Mouse (Mus musculus): Measurements from ENCODE around the gene Map3k13. TPM values are rescaled to one million over a fixed set of nuclear protein-coding genes. Genes with fewer than 3 reads are reported as not detected.

Gene Map3k13
- polyA plus RNA-seq, 1 experiment, result 2.1 TPM

DNA sequence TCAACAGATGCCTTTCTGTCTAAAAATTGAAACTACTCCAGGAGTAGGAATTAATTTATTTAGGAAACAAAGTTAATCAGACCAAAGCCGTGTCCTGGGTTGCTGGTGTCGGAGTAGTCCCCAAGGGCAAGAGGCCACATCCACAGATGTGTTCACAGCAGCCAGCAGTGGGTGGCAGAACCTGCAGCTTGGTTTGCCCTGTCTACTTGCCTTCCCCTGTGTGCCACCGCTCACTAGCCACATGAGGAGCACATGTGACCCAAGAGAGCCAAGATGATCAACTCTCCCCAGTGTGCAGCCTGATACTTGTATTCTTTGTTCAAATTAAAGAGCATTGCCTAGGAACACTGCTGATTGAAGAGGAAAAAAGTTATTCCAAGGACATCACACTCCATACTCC, 54.3 kb downstream of the Map3k13 start:
- no peaks in the 10 kb centered on the region for H3K9me3 ChIP-seq (replicated peaks; ENCODE audit: control insufficient read depth, insufficient read depth, low read length, poor library complexity, severe bottlenecking)
- no peaks in the 10 kb centered on the region for H3K4me1 ChIP-seq (ENCODE audit: control insufficient read depth, insufficient read depth, low read length)
- TF ChIP-seq POLR2A (IDR thresholded peaks at IDR 0.05; ENCODE audit: insufficient read depth, low read length) (no peak), CTCF (IDR thresholded peaks at IDR 0.05; ENCODE audit: low read depth, low read length) (no peak), EP300 (IDR thresholded peaks at IDR 0.05; ENCODE audit: insufficient read depth, low read depth, low read length) (no peak)
- no peaks in the 10 kb centered on the region for H3K36me3 ChIP-seq (ENCODE audit: control insufficient read depth, insufficient read depth, low read length, poor library complexity, severe bottlenecking)
- H3K27ac ChIP-seq (ENCODE audit: insufficient read depth, low read length), result no peak overlapping the region
- H3K27me3 ChIP-seq (ENCODE audit: control insufficient read depth, insufficient read depth, low read length, poor library complexity, severe bottlenecking), result no peaks in the 10 kb centered on the region
- no peak overlapping the region for H3K9ac ChIP-seq (ENCODE audit: low read depth, poor library complexity, severe bottlenecking)
- H3K4me3 ChIP-seq (ENCODE audit: low read depth, low read length), result no peak overlapping the region

DNA sequence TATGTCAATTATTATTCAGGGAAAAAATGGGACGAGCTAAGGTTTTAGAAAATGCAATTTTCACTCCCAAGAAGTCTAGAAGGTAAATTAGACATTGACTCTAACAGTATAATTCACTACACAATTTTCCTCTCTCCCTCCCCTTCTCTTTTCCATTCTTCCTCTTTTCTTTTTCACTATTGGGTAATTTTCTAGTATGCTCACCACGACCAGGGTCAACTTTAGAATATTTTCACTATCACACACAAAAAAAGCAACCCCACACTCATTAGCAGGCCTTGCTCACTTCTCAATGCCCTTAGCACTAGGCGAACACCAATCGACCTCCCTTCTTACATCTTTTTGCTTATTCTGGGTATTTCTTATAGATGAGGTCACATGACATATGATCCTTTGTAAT, 54.7 kb downstream of the Map3k13 start:
- no peak overlapping the region for H3K4me3 ChIP-seq (ENCODE audit: low read depth, low read length)
- H3K27me3 ChIP-seq (ENCODE audit: control insufficient read depth, insufficient read depth, low read length, poor library complexity, severe bottlenecking), result no peaks in the 10 kb centered on the region
- H3K36me3 ChIP-seq (ENCODE audit: control insufficient read depth, insufficient read depth, low read length, poor library complexity, severe bottlenecking), result no peaks in the 10 kb centered on the region
- TF ChIP-seq CTCF (IDR thresholded peaks at IDR 0.05; ENCODE audit: low read depth, low read length), result no peak
- no peak for TF ChIP-seq EP300 (IDR thresholded peaks at IDR 0.05; ENCODE audit: insufficient read depth, low read depth, low read length)
- TF ChIP-seq POLR2A (IDR thresholded peaks at IDR 0.05; ENCODE audit: insufficient read depth, low read length), result no peak
- no peaks in the 10 kb centered on the region for H3K9me3 ChIP-seq (replicated peaks; ENCODE audit: control insufficient read depth, insufficient read depth, low read length, poor library complexity, severe bottlenecking)
- H3K27ac ChIP-seq (ENCODE audit: insufficient read depth, low read length), result no peak overlapping the region
- no peaks in the 10 kb centered on the region for H3K4me1 ChIP-seq (ENCODE audit: control insufficient read depth, insufficient read depth, low read length)
- no peak overlapping the region for H3K9ac ChIP-seq (ENCODE audit: low read depth, poor library complexity, severe bottlenecking)

DNA sequence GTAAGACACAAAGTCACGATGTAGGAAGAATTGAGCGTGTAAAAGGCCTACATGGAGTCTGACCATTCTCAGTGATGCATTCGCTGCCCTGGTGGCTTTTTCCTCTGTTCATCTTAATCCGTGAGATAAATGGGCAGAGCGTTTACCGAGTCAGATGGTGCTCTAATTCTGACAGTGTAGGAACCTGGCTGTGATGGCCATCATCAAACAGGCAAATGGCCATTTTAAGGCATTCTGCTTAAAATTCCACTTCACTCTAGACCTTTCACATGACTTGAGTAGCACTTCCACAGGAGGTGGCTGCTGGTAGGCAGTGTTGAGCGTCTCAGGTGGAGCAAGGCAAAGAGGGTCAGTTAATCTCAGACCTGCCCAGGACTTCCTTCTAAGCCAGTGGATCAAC, 58.2 kb downstream of the Map3k13 start:
- Histone ChIP-seq H3K27ac (ENCODE audit: insufficient read depth, low read length) (no peak overlapping the region), H3K9me3 (replicated peaks; ENCODE audit: control insufficient read depth, insufficient read depth, low read length, poor library complexity, severe bottlenecking) (no peaks in the 10 kb centered on the region), H3K9ac (ENCODE audit: low read depth, poor library complexity, severe bottlenecking) (no peak overlapping the region), H3K4me1 (ENCODE audit: control insufficient read depth, insufficient read depth, low read length) (no peaks in the 10 kb centered on the region), H3K4me3 (ENCODE audit: low read depth, low read length) (no peak overlapping the region), H3K36me3 (ENCODE audit: control insufficient read depth, insufficient read depth, low read length, poor library complexity, severe bottlenecking) (no peaks in the 10 kb centered on the region), H3K27me3 (ENCODE audit: control insufficient read depth, insufficient read depth, low read length, poor library complexity, severe bottlenecking) (no peaks in the 10 kb centered on the region)
- no peak for TF ChIP-seq EP300 (IDR thresholded peaks at IDR 0.05; ENCODE audit: insufficient read depth, low read depth, low read length)

DNA sequence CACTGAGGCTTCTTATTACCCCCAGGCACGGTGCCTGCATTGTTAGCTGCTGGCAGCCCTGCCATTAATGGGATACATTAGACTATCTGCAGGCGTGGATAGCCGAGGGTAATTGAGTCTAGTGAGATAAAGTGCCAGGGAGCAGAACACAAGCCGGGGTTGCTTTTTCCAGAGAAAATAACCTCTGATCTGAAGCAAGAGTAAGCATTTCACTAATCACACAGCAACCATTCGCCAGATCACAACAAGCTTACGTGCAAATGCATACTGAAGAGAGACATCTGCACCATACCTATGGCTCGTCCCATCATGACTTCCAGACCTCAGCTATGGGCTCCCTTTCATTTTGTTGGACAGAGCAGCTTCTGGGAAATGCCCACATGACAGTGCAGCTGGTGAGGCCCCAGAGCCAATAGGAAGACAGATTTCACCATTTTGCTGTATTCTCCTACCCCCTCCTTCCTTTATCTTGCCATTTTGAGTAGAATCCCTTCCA, 59.3 kb downstream of the Map3k13 start:
- Histone ChIP-seq H3K27ac (ENCODE audit: insufficient read depth, low read length) (no peak overlapping the region), H3K4me3 (ENCODE audit: low read depth, low read length) (no peak overlapping the region), H3K27me3 (ENCODE audit: control insufficient read depth, insufficient read depth, low read length, poor library complexity, severe bottlenecking) (no peaks in the 10 kb centered on the region), H3K4me1 (ENCODE audit: control insufficient read depth, insufficient read depth, low read length) (no peaks in the 10 kb centered on the region), H3K9ac (ENCODE audit: low read depth, poor library complexity, severe bottlenecking) (no peak overlapping the region), H3K9me3 (replicated peaks; ENCODE audit: control insufficient read depth, insufficient read depth, low read length, poor library complexity, severe bottlenecking) (no peaks in the 10 kb centered on the region), H3K36me3 (ENCODE audit: control insufficient read depth, insufficient read depth, low read length, poor library complexity, severe bottlenecking) (no peaks in the 10 kb centered on the region)
- no peak for TF ChIP-seq EP300 (IDR thresholded peaks at IDR 0.05; ENCODE audit: insufficient read depth, low read depth, low read length)
- TF ChIP-seq CTCF (IDR thresholded peaks at IDR 0.05; ENCODE audit: low read depth, low read length), result no peak
- TF ChIP-seq POLR2A (IDR thresholded peaks at IDR 0.05; ENCODE audit: insufficient read depth, low read length), result no peak

DNA sequence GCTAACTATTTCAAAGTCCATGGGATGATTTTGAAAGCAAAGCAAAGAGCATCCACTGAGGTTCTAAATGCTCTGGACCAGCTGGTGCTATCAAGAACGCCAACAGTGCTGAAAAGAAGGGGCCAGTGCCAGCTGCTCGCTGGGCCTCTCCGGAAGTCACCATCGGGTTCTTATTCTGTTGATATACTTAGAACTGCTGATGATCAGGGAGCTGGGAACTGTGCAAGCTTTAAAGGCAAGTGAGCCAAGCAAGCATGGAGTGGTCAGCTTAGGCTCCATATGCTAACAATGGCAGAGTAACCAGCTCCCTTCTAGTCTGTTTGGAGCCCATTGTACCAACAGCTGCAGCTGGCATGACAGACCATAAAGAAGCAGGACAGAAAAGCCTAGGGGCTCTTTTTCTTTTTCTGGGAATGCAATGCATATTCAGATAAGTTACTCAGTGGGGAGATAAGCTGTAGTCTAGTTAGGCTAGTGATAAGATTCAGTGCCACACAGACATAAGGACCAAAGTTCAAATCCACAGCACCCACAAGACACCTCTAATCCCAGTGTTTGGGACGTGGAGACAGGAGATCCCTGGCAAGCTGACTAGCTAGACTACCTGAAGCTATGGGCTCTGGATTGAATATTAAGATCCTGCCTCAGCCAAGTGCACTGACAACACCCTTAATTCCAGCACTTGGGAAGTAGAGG, 60.6 kb downstream of the Map3k13 start:
- TF ChIP-seq POLR2A (IDR thresholded peaks at IDR 0.05; ENCODE audit: insufficient read depth, low read length) (no peak), CTCF (IDR thresholded peaks at IDR 0.05; ENCODE audit: low read depth, low read length) (no peak), EP300 (IDR thresholded peaks at IDR 0.05; ENCODE audit: insufficient read depth, low read depth, low read length) (no peak)
- no peak overlapping the region for H3K9ac ChIP-seq (ENCODE audit: low read depth, poor library complexity, severe bottlenecking)
- H3K9me3 ChIP-seq (replicated peaks; ENCODE audit: control insufficient read depth, insufficient read depth, low read length, poor library complexity, severe bottlenecking), result no peaks in the 10 kb centered on the region
- no peak overlapping the region for H3K4me3 ChIP-seq (ENCODE audit: low read depth, low read length)
- no peaks in the 10 kb centered on the region for H3K27me3 ChIP-seq (ENCODE audit: control insufficient read depth, insufficient read depth, low read length, poor library complexity, severe bottlenecking)
- no peaks in the 10 kb centered on the region for H3K36me3 ChIP-seq (ENCODE audit: control insufficient read depth, insufficient read depth, low read length, poor library complexity, severe bottlenecking)
- H3K27ac ChIP-seq (ENCODE audit: insufficient read depth, low read length), result no peak overlapping the region
- no peaks in the 10 kb centered on the region for H3K4me1 ChIP-seq (ENCODE audit: control insufficient read depth, insufficient read depth, low read length)

DNA sequence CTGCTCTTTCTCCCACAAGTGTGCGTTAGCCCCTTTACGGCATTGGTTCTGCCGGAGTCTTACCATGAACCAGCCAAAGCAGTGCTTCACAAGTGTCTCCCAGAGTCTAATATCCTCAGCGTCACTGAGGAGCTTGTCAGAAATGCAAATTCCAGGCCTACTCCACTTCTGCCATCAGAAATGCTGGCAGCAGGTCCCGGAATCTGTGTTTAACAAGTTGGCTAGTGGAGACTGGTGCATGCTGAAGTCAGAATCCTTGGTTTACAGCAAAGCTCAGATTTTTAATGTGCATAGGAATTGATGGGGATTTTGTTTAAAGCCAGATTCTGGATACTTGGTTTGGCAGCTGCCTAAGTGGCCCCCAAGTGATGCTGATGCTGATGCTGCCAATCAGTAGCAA, 62.0 kb downstream of the Map3k13 start:
- Histone ChIP-seq H3K4me3 (ENCODE audit: low read depth, low read length) (no peak overlapping the region), H3K27me3 (ENCODE audit: control insufficient read depth, insufficient read depth, low read length, poor library complexity, severe bottlenecking) (no peaks in the 10 kb centered on the region), H3K4me1 (ENCODE audit: control insufficient read depth, insufficient read depth, low read length) (no peaks in the 10 kb centered on the region), H3K27ac (ENCODE audit: insufficient read depth, low read length) (no peak overlapping the region), H3K9ac (ENCODE audit: low read depth, poor library complexity, severe bottlenecking) (no peak overlapping the region), H3K9me3 (replicated peaks; ENCODE audit: control insufficient read depth, insufficient read depth, low read length, poor library complexity, severe bottlenecking) (no peaks in the 10 kb centered on the region), H3K36me3 (ENCODE audit: control insufficient read depth, insufficient read depth, low read length, poor library complexity, severe bottlenecking) (no peaks in the 10 kb centered on the region)
- no peak for TF ChIP-seq POLR2A (IDR thresholded peaks at IDR 0.05; ENCODE audit: insufficient read depth, low read length)
- TF ChIP-seq EP300 (IDR thresholded peaks at IDR 0.05; ENCODE audit: insufficient read depth, low read depth, low read length), result no peak
- TF ChIP-seq CTCF (IDR thresholded peaks at IDR 0.05; ENCODE audit: low read depth, low read length), result no peak

Data from ES-Bruce4 (cell line).